In the genomic region with DNA sequence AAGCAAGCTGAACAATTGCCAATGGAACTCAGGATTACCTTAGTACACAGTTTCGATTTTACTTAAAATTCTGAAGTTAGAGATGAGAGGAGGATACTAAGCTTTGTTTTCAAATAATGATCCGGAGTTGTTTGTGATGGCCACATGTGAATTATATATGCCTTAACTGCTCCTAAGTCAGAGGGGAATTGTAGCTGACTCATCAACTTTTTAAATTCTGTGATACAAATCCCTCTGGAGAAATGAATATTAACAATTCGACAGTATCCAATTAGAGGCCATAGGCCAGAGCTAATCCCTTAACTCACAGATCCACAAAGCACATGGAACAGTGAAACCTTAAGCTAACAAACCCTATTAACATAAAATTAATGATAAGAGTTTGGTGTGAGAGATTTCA, we compare ENCODE assay signal across 25 mouse cellular contexts.
"Had no signal": no experiment of that assay in that cellular context is flagged by ENCODE, and none has a peak within 500 bp of the region (broad histone marks: within the 10 kb centered on the region; RNA-seq: fewer than 3 reads in every experiment).

No protein-coding gene starts in this region.

- H3K4me2 ChIP-seq: embryonic facial prominence, embryonic 12.5 days; embryonic facial prominence, embryonic 13.5 days; embryonic facial prominence, embryonic 15.5 days; forebrain, embryonic 12.5 days; forebrain, embryonic 13.5 days; forebrain, embryonic 15.5 days had no signal

- DNase-seq: cerebellum, adult 9-10 months; cerebellum, adult 9-11 months; cerebellum, postnatal 10 days; cerebellum, postnatal 14 days; cerebellum, postnatal 25 days; cerebellum, postnatal 36 days; embryo, embryonic 11 days; forebrain, postnatal 0 days; gastrocnemius, adult 2 months; gastrocnemius, postnatal 10 days; gastrocnemius, postnatal 14 days; gastrocnemius, postnatal 25 days; gastrocnemius, postnatal 36 days; heart, adult 11 months; heart, adult 18-20 months; heart, adult 2 months had no signal

- H3K27ac ChIP-seq: embryonic facial prominence, embryonic 10.5 days; embryonic facial prominence, embryonic 12.5 days; embryonic facial prominence, embryonic 13.5 days; embryonic facial prominence, embryonic 15.5 days; forebrain, embryonic 10.5 days; forebrain, embryonic 12.5 days; forebrain, embryonic 13.5 days; forebrain, embryonic 15.5 days; gastrocnemius, adult 2 months; heart, adult 2 months had no signal

- H3K36me3 ChIP-seq: embryonic facial prominence, embryonic 10.5 days; embryonic facial prominence, embryonic 12.5 days; embryonic facial prominence, embryonic 13.5 days; embryonic facial prominence, embryonic 15.5 days; forebrain, embryonic 10.5 days; forebrain, embryonic 12.5 days; forebrain, embryonic 15.5 days had no signal

- H3K4me1 ChIP-seq: embryonic facial prominence, embryonic 10.5 days; embryonic facial prominence, embryonic 12.5 days; embryonic facial prominence, embryonic 13.5 days; embryonic facial prominence, embryonic 15.5 days; forebrain, embryonic 10.5 days; forebrain, embryonic 12.5 days; forebrain, embryonic 13.5 days; forebrain, embryonic 15.5 days had no signal

- H3K4me3 ChIP-seq: embryonic facial prominence, embryonic 10.5 days; embryonic facial prominence, embryonic 12.5 days; embryonic facial prominence, embryonic 13.5 days; embryonic facial prominence, embryonic 15.5 days; erythroblast, embryonic 14.5 days; forebrain, embryonic 10.5 days; forebrain, embryonic 12.5 days; forebrain, embryonic 13.5 days; forebrain, embryonic 15.5 days; gastrocnemius, adult 2 months; heart, adult 2 months had no signal

- H3K27me3 ChIP-seq: embryonic facial prominence, embryonic 12.5 days; embryonic facial prominence, embryonic 13.5 days; embryonic facial prominence, embryonic 15.5 days; forebrain, embryonic 12.5 days; forebrain, embryonic 13.5 days; forebrain, embryonic 15.5 days had no signal

- H3K9me3 ChIP-seq: embryonic facial prominence, embryonic 10.5 days; embryonic facial prominence, embryonic 12.5 days; embryonic facial prominence, embryonic 13.5 days; embryonic facial prominence, embryonic 15.5 days; forebrain, embryonic 10.5 days; forebrain, embryonic 12.5 days; forebrain, embryonic 13.5 days; forebrain, embryonic 15.5 days had no signal

- H3K9ac ChIP-seq: embryonic facial prominence, embryonic 12.5 days; embryonic facial prominence, embryonic 13.5 days; embryonic facial prominence, embryonic 15.5 days; forebrain, embryonic 12.5 days; forebrain, embryonic 13.5 days; forebrain, embryonic 15.5 days; forebrain, postnatal 0 days had no signal
